Mouse (Mus musculus) forebrain, embryonic 12.5 days (tissue): ENCODE results near the gene Fyb. TPM values are rescaled to one million over a fixed set of nuclear protein-coding genes. Genes with fewer than 3 reads are reported as not detected.

ENCODE experiments used
- ATAC-seq: fragments of 200-750 bp; cut with Nextera tagmentation; 2 replicates; pipeline ENCODE4 v1.8.0; 2017; ENCODE audit warnings: moderate TSS enrichment; ENCODE audit not compliant: low FRiP score
- H3K27ac ChIP-seq: fragments of 300-500 bp; sonication (generic); 2 replicates; pipeline ENCODE4 v1.5.1; 2016; ENCODE audit warnings: mild to moderate bottlenecking
- H3K27me3 ChIP-seq: fragments of 300-500 bp; sonication (generic); 2 replicates; pipeline ENCODE4 v1.6.1; 2016; ENCODE audit warnings: mild to moderate bottlenecking
- H3K36me3 ChIP-seq: fragments of 300-500 bp; sonication (generic); replicated peaks from 2 replicates; pipeline ENCODE4 v1.6.1; 2016; ENCODE audit warnings: mild to moderate bottlenecking
- H3K4me1 ChIP-seq: fragments of 300-500 bp; sonication (generic); 2 replicates; pipeline ENCODE4 v1.6.1; 2016
- H3K4me2 ChIP-seq: fragments of 300-500 bp; sonication (generic); 2 replicates; pipeline ENCODE4 v1.6.1; 2016; ENCODE audit warnings: mild to moderate bottlenecking, moderate library complexity
- H3K4me3 ChIP-seq: fragments of 300-500 bp; sonication (generic); replicated peaks from 2 replicates; pipeline ENCODE4 v1.5.1; 2016; ENCODE audit warnings: mild to moderate bottlenecking
- H3K9ac ChIP-seq: fragments of 300-500 bp; sonication (generic); 2 replicates; pipeline ENCODE4 v1.6.1; 2016; ENCODE audit warnings: mild to moderate bottlenecking
- H3K9me3 ChIP-seq: fragments of 300-500 bp; sonication (generic); 2 replicates; pipeline ENCODE4 v1.6.1; 2016
- WGBS: fragments of 180-500 bp; shearing (Covaris S2); methylation state at CpG from one replicate; pipeline ENCODE4 v1.1.7; 2016; 5-methylcytosine and 5-hydroxymethylcytosine counted together
- polyA plus RNA-seq: library from polyadenylated mRNA; unstranded; fragments of >200 nt; fragmentation: Nextera tagmentation; extraction: Ambion mirVana; gene quantifications from 2 replicates; pipeline ENCODE4 v1.2.1, GENCODE M21; 2016

The Fyb gene
- polyA plus RNA-seq, 1 experiment from 2014 or later: 3.2 TPM

DNA sequence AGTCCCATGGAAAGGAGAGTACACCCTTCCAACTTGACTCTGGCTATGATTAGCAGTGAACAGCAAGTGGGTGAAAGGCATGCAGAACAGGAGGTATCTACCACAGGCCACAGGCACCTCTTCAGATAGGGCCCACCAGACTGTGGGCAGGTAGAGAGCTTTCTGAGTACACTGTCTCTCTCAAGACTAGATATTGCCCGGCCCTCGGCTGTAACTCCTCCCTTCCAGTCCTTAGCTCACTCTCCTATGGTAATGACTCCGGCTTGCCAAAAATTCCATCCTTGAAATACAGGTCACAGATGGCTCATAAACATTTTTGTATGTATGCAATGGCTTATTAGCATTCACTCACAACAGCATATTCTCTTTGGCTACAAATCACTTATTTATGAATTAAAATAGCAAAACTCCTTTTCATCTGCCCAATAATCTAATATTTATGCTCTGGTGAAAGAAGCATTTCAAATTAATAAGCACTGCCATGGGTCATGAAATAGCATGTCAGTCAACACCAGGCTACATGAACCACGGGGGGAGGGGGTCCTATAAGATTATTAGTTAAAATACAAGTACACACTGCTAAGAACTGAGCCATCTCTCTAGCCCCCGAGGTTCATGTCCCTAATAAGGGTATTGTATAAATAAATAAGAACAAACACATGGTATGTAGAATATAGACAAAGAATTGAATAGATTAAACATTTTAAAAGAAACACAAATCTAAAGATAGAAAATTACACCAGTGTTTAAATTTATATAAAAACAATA, 93.9 kb downstream of the Fyb start:
- H3K4me3 ChIP-seq: no peak overlapping the region
- ATAC-seq: no peak
- H3K27ac ChIP-seq: no peak overlapping the region
- WGBS: 78% methylated on average over 5 of the region's 5 CpGs
- H3K27me3 ChIP-seq: no peaks in the 10 kb centered on the region
- no peaks in the 10 kb centered on the region for H3K4me1 ChIP-seq
- no peaks in the 10 kb centered on the region for H3K36me3 ChIP-seq
- no peak overlapping the region for H3K4me2 ChIP-seq
- no peak overlapping the region for H3K9ac ChIP-seq
- no peaks in the 10 kb centered on the region for H3K9me3 ChIP-seq

DNA sequence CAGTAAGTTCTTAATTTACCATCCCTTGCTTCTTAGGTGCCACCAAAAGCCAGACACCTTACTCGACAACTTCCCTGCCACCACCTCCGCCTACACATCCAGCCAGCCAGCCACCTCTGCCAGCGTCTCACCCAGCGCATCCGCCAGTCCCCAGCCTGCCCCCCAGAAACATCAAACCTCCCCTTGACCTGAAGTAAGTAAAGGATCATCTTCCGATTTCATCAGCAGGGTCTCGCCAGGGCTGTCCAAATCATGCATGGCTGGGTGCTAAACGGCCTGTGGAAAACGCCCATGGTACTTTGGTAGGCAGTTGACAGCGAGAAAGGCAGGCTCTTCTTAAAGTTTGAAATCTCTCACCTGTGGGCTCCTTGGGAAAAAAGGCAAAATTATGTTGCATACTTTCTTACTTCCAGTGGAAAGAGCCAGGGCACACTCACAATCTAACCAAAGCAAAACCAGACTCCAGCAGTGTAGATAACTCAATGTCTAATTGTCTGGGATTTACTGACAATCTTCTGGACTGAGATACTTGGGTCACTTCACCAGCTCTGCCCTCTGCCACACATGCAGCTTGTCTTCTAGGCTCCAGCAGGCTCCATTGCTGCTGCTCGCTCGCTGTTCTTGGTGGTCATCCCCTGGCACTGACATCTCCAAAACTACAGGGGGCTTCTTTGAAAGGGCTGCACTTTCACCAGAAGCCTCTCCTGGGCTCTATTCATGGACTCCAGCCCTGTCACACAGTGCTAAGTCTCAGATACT, 97.1 kb downstream of the Fyb start:
- Histone ChIP-seq H3K27ac (no peak overlapping the region), H3K4me3 (no peak overlapping the region), H3K9ac (no peak overlapping the region), H3K4me2 (no peak overlapping the region), H3K27me3 (no peaks in the 10 kb centered on the region), H3K4me1 (peaks cover 4% of the 10 kb centered on the region), H3K36me3 (no peaks in the 10 kb centered on the region), H3K9me3 (no peaks in the 10 kb centered on the region)
- no peak for ATAC-seq
- WGBS: 88% methylated on average over 12 of the region's 12 CpGs

DNA sequence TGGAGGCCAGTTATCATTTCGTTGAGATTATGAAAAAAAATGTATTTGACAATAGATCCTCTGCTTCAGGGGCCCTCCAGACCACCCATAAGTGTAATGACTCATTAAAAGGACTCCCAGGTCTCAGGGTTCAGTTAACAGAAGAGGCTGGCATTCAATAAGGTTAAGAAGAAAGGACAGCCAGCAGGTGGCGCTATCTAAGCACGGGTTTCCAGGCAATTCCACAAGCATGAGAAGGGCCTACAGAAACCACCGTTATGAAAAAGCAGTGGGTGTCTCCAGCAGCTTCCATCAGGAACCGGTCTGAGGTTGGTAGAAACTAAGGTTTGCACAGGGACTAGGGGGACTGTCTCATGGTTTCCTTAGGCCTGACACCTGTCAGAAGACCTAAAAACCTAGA, 99.9 kb downstream of the Fyb start:
- Histone ChIP-seq H3K9me3 (no peaks in the 10 kb centered on the region), H3K4me2 (no peak overlapping the region), H3K27ac (no peak overlapping the region), H3K4me3 (no peak overlapping the region), H3K9ac (no peak overlapping the region), H3K36me3 (no peaks in the 10 kb centered on the region), H3K27me3 (no peaks in the 10 kb centered on the region), H3K4me1 (peaks cover 10% of the 10 kb centered on the region)
- ATAC-seq: peak; percentile 37; the same call in 1 of the 2 replicates
- 4% methylated on average over 5 of the region's 5 CpGs for WGBS

DNA sequence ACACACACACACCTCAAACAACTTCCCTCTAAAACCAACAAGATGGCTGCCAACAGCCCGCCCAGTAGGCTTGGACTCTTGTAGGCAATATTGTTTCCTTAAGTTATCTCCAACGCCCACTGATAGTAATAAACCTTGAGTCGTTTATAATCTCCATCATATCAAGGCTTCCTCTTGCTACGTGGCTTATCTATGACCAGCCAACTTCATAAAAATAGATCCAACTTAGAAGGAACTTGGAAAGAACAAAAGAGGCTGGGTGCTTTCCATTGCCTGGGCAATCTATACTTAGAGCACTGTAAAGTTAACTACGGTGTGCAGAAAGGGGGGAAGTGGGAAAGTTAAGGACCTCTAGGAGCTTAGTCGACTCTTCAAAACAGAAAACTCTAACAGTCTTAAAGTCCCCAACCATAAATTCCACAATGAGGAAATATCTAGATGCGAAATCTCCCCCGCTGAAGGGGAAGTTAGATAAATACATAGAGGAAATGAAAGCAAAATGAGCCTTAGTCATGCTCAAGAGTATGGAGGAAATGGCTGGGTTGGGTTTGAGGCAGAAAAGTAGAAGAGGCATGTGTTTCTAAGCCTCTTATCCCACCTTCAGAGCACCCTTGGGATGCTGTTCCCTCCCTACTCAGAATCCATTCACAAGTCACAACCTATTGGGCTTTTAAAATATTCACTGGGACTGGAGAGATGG, 101.0 kb downstream of the Fyb start:
- H3K27me3 ChIP-seq: no peaks in the 10 kb centered on the region
- H3K9me3 ChIP-seq: no peaks in the 10 kb centered on the region
- H3K4me3 ChIP-seq: no peak overlapping the region
- H3K9ac ChIP-seq: no peak overlapping the region
- H3K36me3 ChIP-seq: no peaks in the 10 kb centered on the region
- no peak for ATAC-seq
- H3K4me2 ChIP-seq: no peak overlapping the region
- H3K27ac ChIP-seq: no peak overlapping the region
- WGBS: 85% methylated on average over 8 of the region's 8 CpGs
- peaks cover 10% of the 10 kb centered on the region for H3K4me1 ChIP-seq

DNA sequence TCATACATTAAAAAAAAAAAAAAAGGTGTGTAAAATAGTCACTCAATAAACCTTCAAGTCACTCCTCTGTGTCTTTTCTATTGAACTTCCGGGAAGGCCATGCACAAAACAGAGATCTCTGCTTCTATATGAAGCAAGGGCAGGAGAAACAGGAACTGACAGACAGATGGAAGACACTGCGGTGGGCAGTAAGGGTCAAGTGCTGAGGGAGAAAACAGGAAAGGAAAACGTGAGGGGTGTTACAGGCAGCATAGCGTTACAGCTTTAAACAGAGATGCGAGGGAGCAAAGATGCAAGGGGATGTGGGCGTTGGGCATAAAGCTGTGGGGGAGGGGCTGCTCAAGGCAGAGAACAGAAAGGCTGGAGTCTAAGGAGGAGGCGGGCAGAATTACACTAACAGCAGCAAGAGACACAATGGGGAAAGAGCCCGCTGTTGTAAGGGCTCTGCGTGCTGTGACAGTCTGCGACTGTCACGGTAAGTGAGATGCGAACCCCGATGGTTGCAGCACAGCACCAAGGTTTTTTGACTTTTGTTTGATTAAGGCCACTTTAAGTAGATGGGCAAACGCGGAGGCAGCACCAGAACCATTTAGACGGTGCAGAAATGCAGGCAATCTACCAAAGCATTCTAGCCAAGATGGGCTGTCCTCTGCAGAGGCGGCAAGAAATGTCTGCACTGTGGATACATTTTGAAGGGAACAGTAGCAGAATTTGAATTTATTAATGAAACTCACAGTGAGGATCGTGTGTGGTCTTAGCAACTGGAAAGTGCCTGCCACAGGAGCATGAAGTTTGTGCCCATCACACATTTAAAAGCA, 101.9 kb downstream of the Fyb start:
- 11% methylated on average over 18 of the region's 18 CpGs for WGBS
- H3K4me3 ChIP-seq: peak overlapping the region; percentile 35
- no peaks in the 10 kb centered on the region for H3K36me3 ChIP-seq
- no peak overlapping the region for H3K27ac ChIP-seq
- H3K9me3 ChIP-seq: no peaks in the 10 kb centered on the region
- ATAC-seq: peak; percentile 72
- H3K4me2 ChIP-seq: peak overlapping the region; percentile 53
- no peak overlapping the region for H3K9ac ChIP-seq
- H3K27me3 ChIP-seq: no peaks in the 10 kb centered on the region
- H3K4me1 ChIP-seq: peaks cover 10% of the 10 kb centered on the region

DNA sequence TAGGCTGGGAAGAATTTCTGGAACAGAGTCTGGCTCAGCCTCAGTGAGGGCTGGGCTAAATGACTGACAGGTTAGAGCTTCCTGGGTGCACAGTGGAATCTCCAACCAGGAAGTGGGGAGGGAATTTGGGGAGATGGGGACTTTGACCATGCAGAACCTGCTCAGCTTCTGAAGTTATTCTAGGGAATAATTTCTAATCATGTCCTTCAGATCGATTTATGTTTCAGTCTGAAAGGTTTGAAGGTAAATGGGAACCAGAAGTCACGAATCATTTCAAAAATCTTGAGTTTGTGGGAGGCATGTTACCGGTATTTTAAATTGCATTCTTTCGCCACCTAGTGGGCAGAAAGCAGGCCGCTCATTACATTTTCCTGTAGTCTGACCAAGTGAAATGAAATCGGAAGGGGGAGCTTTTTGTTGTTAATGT, 103.0 kb downstream of the Fyb start:
- Histone ChIP-seq H3K9ac (no peak overlapping the region), H3K36me3 (no peaks in the 10 kb centered on the region), H3K4me3 (no peak overlapping the region), H3K4me2 (peak overlapping the region; percentile 53), H3K27me3 (no peaks in the 10 kb centered on the region), H3K9me3 (no peaks in the 10 kb centered on the region), H3K27ac (no peak overlapping the region), H3K4me1 (peaks cover 10% of the 10 kb centered on the region)
- WGBS: 4% methylated on average over 6 of the region's 6 CpGs
- ATAC-seq: peak; percentile 35; the same call in 1 of the 2 replicates

DNA sequence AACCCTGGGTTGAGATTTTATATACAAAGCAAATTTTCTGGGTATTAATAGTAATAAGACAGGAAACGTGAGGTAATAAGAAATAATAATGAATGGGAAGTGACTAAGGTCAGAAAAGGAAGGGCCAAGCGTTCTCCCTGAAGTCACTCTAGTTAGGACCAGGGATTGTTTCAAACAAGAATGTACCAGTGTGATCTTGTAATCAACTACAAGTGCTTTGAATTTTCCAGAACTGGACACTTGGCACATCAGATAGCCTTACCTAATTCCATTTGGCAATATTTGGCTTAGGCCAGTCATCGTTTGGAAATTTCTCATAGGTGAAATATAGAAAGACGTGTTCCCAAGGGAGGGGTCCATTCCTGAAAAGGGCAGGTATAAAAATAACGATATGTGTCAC, 103.5 kb downstream of the Fyb start:
- Histone ChIP-seq H3K27me3 (no peaks in the 10 kb centered on the region), H3K4me1 (peaks cover 10% of the 10 kb centered on the region), H3K9me3 (no peaks in the 10 kb centered on the region), H3K4me3 (no peak overlapping the region), H3K9ac (no peak overlapping the region), H3K4me2 (no peak overlapping the region), H3K36me3 (no peaks in the 10 kb centered on the region), H3K27ac (no peak overlapping the region)
- 74% methylated on average over 5 of the region's 5 CpGs for WGBS
- ATAC-seq: no peak

DNA sequence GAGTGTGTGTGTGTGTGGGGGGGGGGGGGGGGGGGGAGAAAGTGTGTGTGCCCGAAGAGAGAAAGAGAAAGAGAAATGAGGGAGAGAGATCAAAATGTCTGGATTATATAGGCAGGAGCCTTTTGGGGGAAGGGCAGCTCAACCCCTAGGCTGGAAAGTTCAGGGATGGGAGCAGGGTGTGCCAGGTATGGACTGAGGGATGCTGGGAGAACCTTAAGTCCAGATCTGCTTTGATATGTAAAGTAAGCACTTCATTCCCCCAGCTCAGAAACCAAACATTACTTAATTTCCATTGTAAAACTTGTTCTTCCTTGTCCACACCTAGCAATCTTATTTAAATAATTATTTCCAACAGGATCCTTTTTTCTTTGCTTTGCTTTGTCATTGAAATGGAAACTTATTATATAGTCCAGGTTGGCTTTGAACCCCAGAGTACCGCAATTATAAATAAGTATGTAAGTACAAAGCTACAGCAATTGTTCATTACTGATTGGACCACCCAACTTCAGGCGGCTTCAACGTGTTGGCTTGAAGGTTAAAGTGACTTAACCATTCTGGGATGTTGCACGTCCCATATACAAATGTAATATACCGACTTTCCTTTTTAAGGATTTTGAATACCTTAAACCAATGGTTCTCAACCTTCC, 105.9 kb downstream of the Fyb start:
- Histone ChIP-seq H3K4me2 (no peak overlapping the region), H3K4me3 (no peak overlapping the region), H3K27ac (no peak overlapping the region), H3K9ac (no peak overlapping the region), H3K27me3 (no peaks in the 10 kb centered on the region), H3K4me1 (peaks cover 10% of the 10 kb centered on the region), H3K36me3 (no peaks in the 10 kb centered on the region), H3K9me3 (no peaks in the 10 kb centered on the region)
- ATAC-seq: no peak
- 86% methylated on average over 5 of the region's 6 CpGs for WGBS

DNA sequence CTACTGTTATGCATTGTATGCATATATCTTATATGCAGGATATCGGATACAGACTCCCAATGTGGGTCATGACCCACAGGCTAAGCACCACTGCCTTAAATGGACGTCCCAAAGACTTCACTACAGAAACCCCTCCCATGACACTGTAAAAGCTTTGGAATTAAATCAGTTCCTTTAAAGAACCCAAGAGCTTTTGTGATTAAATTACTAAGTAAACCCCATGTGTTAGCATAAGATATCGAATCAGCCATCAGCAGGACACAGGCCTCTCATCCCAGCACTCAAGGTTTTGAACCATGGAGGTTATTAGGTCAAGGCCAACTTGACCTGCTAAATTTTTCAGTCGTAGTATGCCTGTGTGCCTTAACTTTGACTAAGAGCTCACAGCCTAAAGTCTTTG, 106.5 kb downstream of the Fyb start:
- no peak overlapping the region for H3K9ac ChIP-seq
- peaks cover 10% of the 10 kb centered on the region for H3K4me1 ChIP-seq
- H3K4me3 ChIP-seq: no peak overlapping the region
- no peak overlapping the region for H3K27ac ChIP-seq
- ATAC-seq: no peak
- no peak overlapping the region for H3K4me2 ChIP-seq
- H3K36me3 ChIP-seq: no peaks in the 10 kb centered on the region
- no peaks in the 10 kb centered on the region for H3K27me3 ChIP-seq
- H3K9me3 ChIP-seq: no peaks in the 10 kb centered on the region
- WGBS: 81% methylated on average over 4 of the region's 4 CpGs

DNA sequence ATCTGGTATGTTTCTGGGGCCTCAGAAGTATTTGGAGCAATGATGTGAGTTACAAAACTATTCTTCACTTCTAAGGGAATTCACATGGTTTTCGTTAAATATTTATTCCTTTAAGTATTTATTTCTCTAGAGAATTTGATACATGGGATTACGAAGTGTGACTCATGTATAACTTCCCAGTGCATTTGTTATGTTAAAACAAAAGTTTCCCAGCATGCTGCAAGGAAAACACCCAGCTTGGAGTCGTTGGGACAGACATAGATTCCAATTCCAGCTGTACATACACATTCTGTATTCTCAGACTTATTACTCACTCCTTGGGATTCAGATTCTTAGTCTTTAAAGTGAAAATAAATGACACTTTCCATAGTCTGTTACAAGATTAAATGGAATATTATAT, 112.8 kb downstream of the Fyb start:
- H3K27me3 ChIP-seq: no peaks in the 10 kb centered on the region
- no peak for ATAC-seq
- no peak overlapping the region for H3K9ac ChIP-seq
- no peaks in the 10 kb centered on the region for H3K4me1 ChIP-seq
- H3K36me3 ChIP-seq: no peaks in the 10 kb centered on the region
- H3K9me3 ChIP-seq: no peaks in the 10 kb centered on the region
- WGBS: 76% methylated on average over 3 of the region's 3 CpGs
- H3K4me2 ChIP-seq: no peak overlapping the region
- H3K4me3 ChIP-seq: no peak overlapping the region
- no peak overlapping the region for H3K27ac ChIP-seq

DNA sequence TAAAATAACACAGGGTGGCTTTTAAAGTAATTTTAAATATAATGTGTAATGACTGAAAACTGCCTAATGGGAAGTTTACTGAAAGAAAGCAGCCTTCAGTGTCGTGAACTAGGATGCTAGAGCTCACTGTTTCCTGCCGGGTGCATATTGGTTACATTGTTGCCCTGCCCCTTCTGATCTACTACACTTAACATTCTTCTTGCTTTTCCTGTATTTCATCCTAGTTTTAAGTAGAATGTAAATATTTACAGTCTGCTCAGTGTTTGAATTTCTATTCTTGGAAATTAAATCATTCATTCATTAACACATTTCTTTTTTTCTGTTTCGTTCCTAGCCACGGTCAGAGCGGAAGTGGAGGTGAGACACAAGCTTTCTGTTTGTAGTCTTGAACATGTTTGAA, 119.6 kb downstream of the Fyb start:
- 76% methylated on average over 5 of the region's 5 CpGs for WGBS
- no peak overlapping the region for H3K4me2 ChIP-seq
- H3K9me3 ChIP-seq: no peaks in the 10 kb centered on the region
- no peaks in the 10 kb centered on the region for H3K4me1 ChIP-seq
- no peak overlapping the region for H3K27ac ChIP-seq
- H3K4me3 ChIP-seq: no peak overlapping the region
- no peaks in the 10 kb centered on the region for H3K36me3 ChIP-seq
- H3K9ac ChIP-seq: no peak overlapping the region
- ATAC-seq: no peak
- no peaks in the 10 kb centered on the region for H3K27me3 ChIP-seq
